Mouse (Mus musculus) stomach, postnatal 0 days (tissue): Measurements from ENCODE around the gene Trim26.

Source experiments
- CTCF ChIP-seq: IDR thresholded peaks from 2 replicates; pipeline ENCODE4 v1.5.1; 2016; ENCODE audit warnings: antibody characterized with exemption, low read depth, mild to moderate bottlenecking, moderate library complexity
- EP300 ChIP-seq: optimal IDR thresholded peaks from 2 replicates; pipeline ENCODE3; 2016; ENCODE audit warnings: antibody characterized with exemption

DNA sequence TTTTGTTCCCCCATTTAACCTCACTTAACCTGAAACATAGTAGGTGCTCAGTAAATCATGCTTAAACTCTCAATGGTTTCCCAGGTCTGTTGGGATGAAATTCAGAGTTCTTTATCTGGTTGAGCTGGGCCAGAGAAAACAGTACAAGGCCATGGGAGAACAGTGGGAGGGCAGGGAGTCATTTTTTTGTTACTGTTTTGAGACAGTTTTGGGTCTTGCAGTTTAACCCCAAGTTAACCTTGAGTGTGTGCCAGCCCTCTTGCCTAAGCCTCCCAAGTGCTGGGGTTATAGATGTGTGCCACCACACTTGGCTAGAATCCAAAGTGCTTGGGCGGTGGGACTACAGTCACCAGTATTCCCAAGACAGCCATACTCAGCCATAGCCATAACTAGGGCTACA is 7.8 kb downstream of the Trim26 start:
- TF ChIP-seq EP300 (no peak), CTCF (no peak)
